Mouse (Mus musculus) embryonic stem cell, embryonic (primary cell): ENCODE data around the gene Sgsm3.

Experiments used
- CTCF ChIA-PET, 4 experiments: fragments of 300-600 bp in 2 of 4; fragments of 350-600 bp in 2 of 4; sonication (Branson Sonifier 250); formaldehyde crosslinking; loops; one replicate each; lab custom pipeline; 2022; ENCODE audit warnings: inconsistent platforms in 2 of 4; lab: Charles Lee
- POLR2A ChIA-PET, 4 experiments: fragments of 300-600 bp in 2 of 4; fragments of 350-600 bp in 2 of 4; sonication (Branson Sonifier 250); formaldehyde crosslinking; loops; one replicate each; lab custom pipeline; 2022; ENCODE audit warnings: antibody characterized with exemption in 4 of 4, inconsistent platforms in 1 of 4; lab: Charles Lee

The Sgsm3 gene

GRCm38 (mm10) chr15:80977620-80978334 lies at the start of gene Sgsm3:
Sgsm3 (plus strand) TSS chr15:80977765.
- POLR2A ChIA-PET: interaction anchor here (0.5 to 2.3 kb wide), 15 partner anchors 9 to 307 kb away, joined by 3 to 8 read pairs (median 4); partner anchors contain the start of genes Tnrc6b (in 2 of the 4) and Adsl (in 1 of the 4)
- CTCF ChIA-PET: interaction anchor here in 2 of 4 experiments (0.6 to 1.5 kb wide), 5 partner anchors 31 to 889 kb away, joined by 3 to 9 read pairs (median 3); no protein-coding TSS in a partner anchor

DNA sequence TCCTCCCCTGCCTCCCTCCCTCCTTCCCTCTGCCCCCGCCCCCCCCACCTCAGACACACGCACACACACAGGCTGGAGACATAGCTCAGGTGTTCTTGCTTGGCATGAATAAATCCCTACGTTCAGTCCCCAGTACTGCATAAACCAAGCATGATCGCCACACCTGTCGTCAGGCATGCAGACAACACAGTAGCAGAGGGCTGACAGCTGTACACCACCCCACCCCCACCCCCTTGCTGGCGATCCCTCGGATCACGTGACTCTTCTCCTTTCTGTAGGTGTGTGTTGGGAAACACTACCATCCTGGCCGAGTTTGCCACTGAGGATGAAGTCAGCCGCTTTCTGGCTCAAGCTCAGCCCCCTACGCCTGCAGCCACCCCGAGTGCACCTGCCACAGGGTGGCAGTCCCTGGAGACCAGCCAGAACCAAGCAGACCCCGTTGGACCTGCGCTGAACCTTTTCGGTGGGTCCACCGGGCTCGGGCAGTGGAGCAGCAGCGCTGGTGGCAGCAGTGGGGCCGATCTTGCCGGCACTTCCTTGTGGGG lies 48.7 kb upstream of the Sgsm3 start:
- POLR2A ChIA-PET: interaction anchor here in 3 of 4 experiments (0.6 to 1.7 kb wide), 6 partner anchors 13 to 550 kb away, joined by 3 to 10 read pairs (median 6); partner anchors contain the start of genes Adsl (in 1 of the 3) and Tnrc6b (in 1 of the 3)
- CTCF ChIA-PET: interaction anchor here in 1 of 4 experiments (0.6 kb wide), 3 partner anchors 18 to 234 kb away, joined by 3 to 4 read pairs (median 3); no protein-coding TSS in a partner anchor

- CTCF ChIA-PET: interaction anchor here in 3 of 4 experiments (0.6 to 1.2 kb wide), 5 partner anchors 11 to 265 kb away, joined by 3 to 9 read pairs (median 3); no protein-coding TSS in a partner anchor
- POLR2A ChIA-PET: interaction anchor here in 3 of 4 experiments (0.6 to 2.2 kb wide), 13 partner anchors 8 to 1051 kb away, joined by 3 to 9 read pairs (median 4); partner anchors contain the start of genes Adsl (in 1 of the 3) and Tnrc6b (in 1 of the 3)
Observed at GRCm38 (mm10) chr15:80930048-80930571, 47.5 kb upstream of the Sgsm3 start.

- POLR2A ChIA-PET: interaction anchor here in 3 of 4 experiments (0.6 to 2.2 kb wide), 10 partner anchors 9 to 1052 kb away, joined by 3 to 8 read pairs (median 4); partner anchors contain the start of genes Adsl (in 1 of the 3) and Tnrc6b (in 1 of the 3)
Observed at GRCm38 (mm10) chr15:80930676-80931320, 46.8 kb upstream of the Sgsm3 start.

DNA sequence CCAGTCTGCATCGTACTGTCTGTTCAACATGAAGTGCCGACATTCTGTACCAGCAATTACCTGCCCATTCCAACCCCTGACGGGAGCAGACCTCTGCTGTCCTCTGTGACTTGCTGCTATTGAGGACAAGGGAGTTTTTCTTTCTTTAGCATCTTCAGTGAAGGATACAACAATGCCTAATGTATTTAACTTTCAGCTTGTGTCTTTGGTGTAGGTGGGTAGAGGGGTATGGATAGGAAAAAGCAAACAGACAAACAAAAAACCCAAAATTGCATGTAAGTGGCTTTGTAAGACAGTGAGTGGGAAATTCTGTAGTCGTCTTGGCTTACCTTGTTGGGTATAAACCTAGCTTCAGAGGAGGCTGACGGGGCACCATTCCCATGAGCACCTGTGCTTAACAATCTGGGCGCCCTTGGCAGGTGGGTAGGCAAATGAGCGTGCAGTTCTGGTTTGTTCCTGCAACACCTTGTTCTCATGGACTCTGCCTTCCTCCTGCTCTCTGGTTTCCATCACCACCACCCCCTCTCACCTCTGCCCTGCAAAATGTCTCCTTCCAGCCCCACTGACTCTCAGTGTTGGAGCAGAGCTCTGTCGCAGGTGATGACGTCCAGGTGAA lies 46.1 kb upstream of the Sgsm3 start:
- POLR2A ChIA-PET: interaction anchor here in 2 of 4 experiments (1.1 to 2.2 kb wide), 6 partner anchors 11 to 674 kb away, joined by 3 to 7 read pairs (median 4); partner anchors contain the start of gene Adsl (in 1 of the 2)
- CTCF ChIA-PET: no interaction called here

More at GRCm38 (mm10) chr15:80930676-80931320, 46.8 kb upstream of the Sgsm3 start:
- CTCF ChIA-PET: interaction anchor here in 3 of 4 experiments (0.6 to 1.2 kb wide), 4 partner anchors 11 to 264 kb away, joined by 3 to 5 read pairs (median 3); no protein-coding TSS in a partner anchor

DNA sequence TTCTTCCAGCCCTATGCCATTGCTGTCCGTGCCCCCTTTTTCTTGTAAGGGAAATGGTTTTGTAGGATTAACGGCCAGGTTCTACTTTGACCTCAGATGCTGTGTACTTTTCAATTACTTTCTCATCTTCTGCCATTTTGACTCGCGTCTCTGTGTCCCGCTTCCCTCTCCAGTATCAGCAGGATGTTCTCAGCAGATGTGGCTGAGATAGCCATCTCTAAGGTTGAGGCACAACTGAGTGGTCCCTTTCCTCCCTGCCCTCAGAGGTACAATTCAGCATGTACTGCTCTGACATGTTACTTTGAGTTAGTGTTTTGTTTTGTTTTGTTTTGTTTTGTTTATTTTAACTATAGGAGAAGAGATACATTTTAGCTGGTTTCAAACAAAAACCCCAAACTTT lies 42.7 kb upstream of the Sgsm3 start:
- POLR2A ChIA-PET: no interaction called here

GRCm38 (mm10) chr15:80936686-80937085 lies 40.9 kb upstream of the Sgsm3 start:
- CTCF ChIA-PET: interaction anchor here in 1 of 4 experiments (0.6 kb wide), 1 partner anchor 221 kb away, joined by 4 read pairs; no protein-coding TSS in a partner anchor
- POLR2A ChIA-PET: interaction anchor here in 2 of 4 experiments (0.6 to 2.0 kb wide), 5 partner anchors 10 to 165 kb away, joined by 3 to 5 read pairs (median 4); partner anchors contain the start of gene Adsl (in 1 of the 2)

More for the DNA sequence above, 42.7 kb upstream of the Sgsm3 start:
- CTCF ChIA-PET: interaction anchor here in 1 of 4 experiments (0.6 kb wide), 1 partner anchor 19 kb away, joined by 3 read pairs; no protein-coding TSS in a partner anchor

DNA sequence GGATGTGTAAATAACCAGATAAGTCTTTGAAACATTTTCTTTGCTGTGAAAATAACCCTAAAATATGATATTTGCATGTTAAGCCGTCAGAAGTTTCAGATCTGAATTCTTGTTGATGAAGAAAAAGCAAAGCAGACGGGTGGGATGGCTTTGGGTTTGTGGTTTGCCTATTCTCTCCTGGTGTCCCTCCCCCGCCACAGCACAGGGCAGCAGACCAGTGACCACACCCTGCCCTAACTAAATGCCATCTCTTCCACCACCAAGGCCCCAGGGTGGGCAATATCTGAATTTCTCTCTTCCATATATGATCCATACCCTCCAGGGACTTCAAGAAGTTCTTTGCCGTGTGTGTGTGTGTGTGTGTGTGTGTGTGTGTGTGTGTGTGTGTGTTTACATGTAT lies 39.0 kb upstream of the Sgsm3 start:
- ChIA-PET POLR2A (interaction anchor here in 2 of 4 experiments (0.6 to 2.0 kb wide), 2 partner anchors 10 to 17 kb away, joined by 4 to 5 read pairs; partner anchors contain the start of gene Adsl (in 1 of the 2)), CTCF (interaction anchor here in 2 of 4 experiments (0.6 to 0.7 kb wide), 2 partner anchors 25 to 146 kb away, joined by 4 to 5 read pairs; no protein-coding TSS in a partner anchor)

GRCm38 (mm10) chr15:80939401-80939800 lies 38.2 kb upstream of the Sgsm3 start:
- POLR2A ChIA-PET: no interaction called here
- CTCF ChIA-PET: interaction anchor here in 1 of 4 experiments (0.7 kb wide), 1 partner anchor 146 kb away, joined by 4 read pairs; no protein-coding TSS in a partner anchor

DNA sequence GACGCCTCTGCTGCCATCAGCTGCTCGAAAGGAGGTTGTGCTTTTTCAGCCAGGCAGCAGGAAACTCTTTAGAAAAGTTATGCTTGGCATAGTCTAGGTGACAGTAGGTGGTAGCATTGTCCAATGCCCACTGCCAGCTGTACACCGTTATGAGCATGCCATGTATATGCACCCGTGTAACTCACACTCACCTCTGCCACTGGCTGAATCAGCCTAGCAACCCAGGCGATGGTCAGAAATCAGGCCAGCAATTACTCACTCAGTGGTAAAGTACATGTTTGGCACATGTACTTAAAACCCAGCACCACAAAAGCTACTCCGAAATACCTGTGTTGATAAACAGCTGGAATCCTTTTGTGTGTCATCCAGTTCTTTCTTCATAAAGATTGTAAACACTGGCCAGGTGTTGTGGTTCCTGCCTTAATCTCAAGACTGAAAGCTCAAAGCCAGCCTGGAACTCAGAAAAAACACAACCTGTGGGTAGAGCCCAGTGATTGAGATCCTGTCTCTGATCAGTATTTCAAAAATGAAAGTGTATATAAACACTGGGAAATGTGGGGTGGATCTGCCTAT lies 36.0 kb upstream of the Sgsm3 start:
- ChIA-PET CTCF (interaction anchor here in 2 of 4 experiments (0.5 to 0.7 kb wide), 3 partner anchors 11 to 279 kb away, joined by 3 to 9 read pairs (median 6); partner anchors contain the start of gene Tnrc6b (in 1 of the 2)), POLR2A (interaction anchor here in 2 of 4 experiments (0.6 to 2.4 kb wide), 5 partner anchors 10 to 684 kb away, joined by 3 to 9 read pairs (median 7); no protein-coding TSS in a partner anchor)

DNA sequence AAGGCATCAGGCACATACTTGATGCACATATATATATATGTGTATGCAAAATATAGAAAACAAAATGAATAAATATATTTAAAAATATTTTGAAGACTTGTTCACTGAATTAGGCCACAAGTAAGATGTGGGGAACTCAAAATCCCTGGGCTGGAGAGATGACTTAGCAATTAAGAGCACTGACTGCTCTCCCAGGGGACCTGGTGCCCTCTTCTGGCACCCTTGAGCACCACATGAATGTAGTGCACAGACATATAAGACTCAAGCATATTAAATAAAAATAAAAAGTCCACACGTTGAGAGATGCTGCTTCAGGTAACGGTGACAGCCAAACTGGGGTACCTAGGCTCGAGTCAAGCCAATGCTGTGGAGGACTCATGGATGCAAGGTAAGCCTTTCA lies 31.7 kb upstream of the Sgsm3 start:
- CTCF ChIA-PET: no interaction called here
- POLR2A ChIA-PET: no interaction called here

- POLR2A ChIA-PET: interaction anchor here in 3 of 4 experiments (0.7 to 3.2 kb wide), 29 partner anchors 9 to 1278 kb away, joined by 3 to 24 read pairs (median 4); partner anchors contain the start of gene Tnrc6b (in 3 of the 3)
- CTCF ChIA-PET: interaction anchor here (0.6 to 2.4 kb wide), 16 partner anchors 9 to 1078 kb away, joined by 3 to 8 read pairs (median 3); partner anchors contain the start of gene Tnrc6b (in 1 of the 4)
Observed at GRCm38 (mm10) chr15:80948145-80949135, 29.1 kb upstream of the Sgsm3 start, which contains the start of gene Adsl. Adsl (plus strand) TSS chr15:80948490.

DNA sequence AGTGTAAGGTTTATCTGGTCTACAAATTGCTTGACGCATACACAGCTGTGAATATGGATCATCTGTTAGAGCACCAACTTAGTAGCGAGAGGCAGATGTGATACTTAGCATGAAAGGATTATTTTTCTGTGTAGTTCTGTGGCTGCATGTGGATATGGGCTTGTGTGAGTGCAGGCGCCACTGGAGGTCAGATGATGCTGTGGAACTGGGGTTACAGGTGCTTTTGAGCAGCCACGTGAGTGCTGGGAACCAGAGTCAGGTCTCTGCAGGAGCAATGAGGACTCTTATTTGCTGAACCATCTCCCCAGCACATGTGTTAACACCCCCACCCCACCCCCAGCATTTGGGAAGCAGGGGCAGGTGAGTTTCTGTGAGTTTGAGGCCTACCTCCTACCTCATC lies 28.1 kb upstream of the Sgsm3 start:
- ChIA-PET POLR2A (interaction anchor here in 3 of 4 experiments (0.7 to 3.2 kb wide), 10 partner anchors 8 to 1279 kb away, joined by 3 to 11 read pairs (median 5); no protein-coding TSS in a partner anchor), CTCF (interaction anchor here in 3 of 4 experiments (0.6 to 0.8 kb wide), 3 partner anchors 8 to 76 kb away, joined by 3 to 4 read pairs (median 3); no protein-coding TSS in a partner anchor)

GRCm38 (mm10) chr15:80950055-80950454 lies 27.5 kb upstream of the Sgsm3 start:
- ChIA-PET CTCF (interaction anchor here in 1 of 4 experiments (0.6 kb wide), 1 partner anchor 167 kb away, joined by 3 read pairs; no protein-coding TSS in a partner anchor), POLR2A (interaction anchor here in 2 of 4 experiments (0.7 to 3.2 kb wide), 6 partner anchors 9 to 239 kb away, joined by 3 to 11 read pairs (median 5); partner anchors contain the start of gene Tnrc6b (in 1 of the 2))

DNA sequence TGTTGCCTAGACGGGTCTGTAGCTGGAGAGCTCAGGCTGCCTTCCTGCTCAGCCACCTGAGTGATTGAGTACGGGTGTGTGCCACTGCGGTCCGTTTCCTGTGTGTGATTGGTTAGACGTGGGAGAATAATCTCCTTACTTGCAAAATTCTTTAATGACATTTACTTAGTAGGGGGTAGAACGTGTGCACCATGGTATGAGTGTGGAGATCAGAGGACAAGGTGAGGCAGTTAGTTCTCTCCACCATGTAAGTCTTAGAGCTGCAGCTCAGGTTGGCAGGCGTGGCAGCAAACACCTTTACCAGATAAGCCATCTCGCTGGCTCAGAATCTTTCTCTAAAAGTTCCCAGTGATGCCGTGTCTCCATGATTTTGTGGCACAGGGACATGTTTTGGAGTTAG lies 23.6 kb upstream of the Sgsm3 start:
- POLR2A ChIA-PET: interaction anchor here in 3 of 4 experiments (0.8 to 2.6 kb wide), 5 partner anchors 8 to 601 kb away, joined by 3 to 12 read pairs (median 5); no protein-coding TSS in a partner anchor
- CTCF ChIA-PET: no interaction called here
